Mouse (Mus musculus) forebrain, embryonic 12.5 days (tissue): Measurements from ENCODE around the gene Saysd1. TPM values are rescaled to one million over a fixed set of nuclear protein-coding genes. Genes with fewer than 3 reads are reported as not detected.
A peak's percentile ranks its signal among the peaks of the same experiment; 100 is the strongest.

ENCODE experiments used
- ATAC-seq: fragments of 200-750 bp; cut with Nextera tagmentation; 2 replicates; pipeline ENCODE4 v1.8.0; 2017; ENCODE audit warnings: moderate TSS enrichment; ENCODE audit not compliant: low FRiP score
- H3K27ac ChIP-seq: fragments of 300-500 bp; sonication (generic); 2 replicates; pipeline ENCODE4 v1.5.1; 2016; ENCODE audit warnings: mild to moderate bottlenecking
- H3K27me3 ChIP-seq: fragments of 300-500 bp; sonication (generic); 2 replicates; pipeline ENCODE4 v1.6.1; 2016; ENCODE audit warnings: mild to moderate bottlenecking
- H3K36me3 ChIP-seq: fragments of 300-500 bp; sonication (generic); replicated peaks from 2 replicates; pipeline ENCODE4 v1.6.1; 2016; ENCODE audit warnings: mild to moderate bottlenecking
- H3K4me1 ChIP-seq: fragments of 300-500 bp; sonication (generic); 2 replicates; pipeline ENCODE4 v1.6.1; 2016
- H3K4me2 ChIP-seq: fragments of 300-500 bp; sonication (generic); 2 replicates; pipeline ENCODE4 v1.6.1; 2016; ENCODE audit warnings: mild to moderate bottlenecking, moderate library complexity
- H3K4me3 ChIP-seq: fragments of 300-500 bp; sonication (generic); replicated peaks from 2 replicates; pipeline ENCODE4 v1.5.1; 2016; ENCODE audit warnings: mild to moderate bottlenecking
- H3K9ac ChIP-seq: fragments of 300-500 bp; sonication (generic); 2 replicates; pipeline ENCODE4 v1.6.1; 2016; ENCODE audit warnings: mild to moderate bottlenecking
- H3K9me3 ChIP-seq: fragments of 300-500 bp; sonication (generic); 2 replicates; pipeline ENCODE4 v1.6.1; 2016
- WGBS: fragments of 180-500 bp; shearing (Covaris S2); methylation state at CpG from one replicate; pipeline ENCODE4 v1.1.7; 2016; 5-methylcytosine and 5-hydroxymethylcytosine counted together
- polyA plus RNA-seq: library from polyadenylated mRNA; unstranded; fragments of >200 nt; fragmentation: Nextera tagmentation; extraction: Ambion mirVana; gene quantifications from 2 replicates; pipeline ENCODE4 v1.2.1, GENCODE M21; 2016

Gene Saysd1
- polyA plus RNA-seq, 1 experiment from 2014 or later: 11.0 TPM

DNA sequence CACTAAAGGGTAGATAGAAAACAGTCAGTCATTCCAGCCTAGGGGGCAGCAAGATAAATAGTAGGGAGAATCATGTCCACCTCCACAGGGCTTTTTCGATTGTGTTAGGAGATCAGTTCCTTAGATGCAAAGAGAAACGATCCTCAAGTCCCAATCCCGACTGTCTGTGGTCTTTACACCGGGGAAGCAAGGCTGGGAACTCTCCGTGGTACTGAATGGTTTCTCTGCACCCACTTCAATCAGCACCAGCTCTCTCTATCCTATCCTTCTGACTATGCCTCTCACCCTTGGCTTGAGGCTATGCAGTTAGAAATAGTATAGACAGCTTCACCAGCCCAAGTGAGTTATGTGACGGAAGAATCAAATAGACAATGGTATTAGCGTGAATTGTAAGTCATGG is 44.8 kb downstream of the Saysd1 start:
- WGBS: 21% methylated on average over 7 of the region's 7 CpGs
- peaks cover 3% of the 10 kb centered on the region for H3K27me3 ChIP-seq
- H3K4me2 ChIP-seq: no peak overlapping the region
- H3K27ac ChIP-seq: no peak overlapping the region
- no peak for ATAC-seq
- H3K4me3 ChIP-seq: no peak overlapping the region
- H3K9me3 ChIP-seq: no peaks in the 10 kb centered on the region
- no peaks in the 10 kb centered on the region for H3K4me1 ChIP-seq
- H3K9ac ChIP-seq: no peak overlapping the region
- no peaks in the 10 kb centered on the region for H3K36me3 ChIP-seq

GRCm38 (mm10) chr14:20084335-20084734 is 54.0 kb downstream of the Saysd1 start:
- Histone ChIP-seq H3K4me3 (no peak overlapping the region), H3K9me3 (no peaks in the 10 kb centered on the region), H3K27me3 (no peaks in the 10 kb centered on the region), H3K4me2 (no peak overlapping the region), H3K36me3 (no peaks in the 10 kb centered on the region), H3K27ac (no peak overlapping the region), H3K9ac (no peak overlapping the region), H3K4me1 (peaks cover 22% of the 10 kb centered on the region)
- ATAC-seq: no peak

DNA sequence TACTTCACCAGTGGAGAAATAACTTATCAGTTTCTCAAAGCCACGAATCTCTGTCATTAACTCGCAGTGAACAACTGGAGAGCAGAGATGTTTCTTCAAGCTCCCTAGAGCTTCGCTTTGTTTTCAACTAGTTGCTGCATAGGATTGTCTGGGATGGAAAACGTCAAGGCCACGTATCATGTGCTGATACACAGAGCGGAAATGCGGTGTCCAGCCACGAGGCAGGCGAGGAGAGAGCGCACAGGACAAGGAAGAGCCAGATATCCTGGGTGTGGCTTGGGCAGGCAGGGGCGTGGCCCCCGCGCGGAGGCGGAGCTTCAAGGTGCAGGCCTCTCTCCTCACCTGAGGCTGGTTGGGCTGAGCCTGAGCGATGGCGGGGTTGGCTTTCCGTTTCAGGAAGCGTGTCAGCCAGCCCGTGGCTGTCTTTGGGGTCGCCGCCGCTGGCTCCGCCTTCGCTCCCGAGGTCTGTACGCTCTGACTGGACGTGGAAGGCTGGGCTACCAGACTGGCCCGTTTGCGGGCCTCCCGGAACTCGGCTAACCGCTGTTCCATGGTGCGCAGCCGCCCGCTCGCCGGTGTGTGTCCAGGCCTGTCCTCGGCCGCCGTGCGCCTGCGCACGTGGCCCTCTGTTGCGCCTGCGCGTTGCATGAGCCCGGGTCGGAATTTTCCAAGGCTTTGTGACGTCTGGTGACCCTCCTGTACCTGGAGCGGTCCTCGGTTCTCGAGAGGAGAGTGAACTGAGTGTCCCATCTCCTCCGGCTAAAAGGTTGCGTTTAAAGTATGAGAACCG is 55.6 kb downstream of the Saysd1 start:
- peak overlapping the region; percentile 62 for H3K9ac ChIP-seq
- H3K4me1 ChIP-seq: peaks cover 22% of the 10 kb centered on the region
- H3K27me3 ChIP-seq: no peaks in the 10 kb centered on the region
- WGBS: 3% methylated on average over 56 of the region's 56 CpGs
- peak overlapping the region; percentile 55 for H3K4me3 ChIP-seq
- H3K4me2 ChIP-seq: peak overlapping the region; percentile 71
- H3K36me3 ChIP-seq: no peaks in the 10 kb centered on the region
- H3K9me3 ChIP-seq: no peaks in the 10 kb centered on the region
- peak; percentile 97 for ATAC-seq
- peak overlapping the region; percentile 96 for H3K27ac ChIP-seq

GRCm38 (mm10) chr14:20081937-20082533 is 56.3 kb downstream of the Saysd1 start:
- peak overlapping the region; percentile 62 for H3K9ac ChIP-seq
- H3K4me1 ChIP-seq: peaks cover 22% of the 10 kb centered on the region
- no peaks in the 10 kb centered on the region for H3K36me3 ChIP-seq
- H3K27me3 ChIP-seq: no peaks in the 10 kb centered on the region
- peak overlapping the region; percentile 71 for H3K4me2 ChIP-seq
- 75% methylated on average over 5 of the region's 5 CpGs for WGBS
- peak overlapping the region; percentile 96 for H3K27ac ChIP-seq
- no peak for ATAC-seq
- no peaks in the 10 kb centered on the region for H3K9me3 ChIP-seq
- H3K4me3 ChIP-seq: peak overlapping the region; percentile 55

DNA sequence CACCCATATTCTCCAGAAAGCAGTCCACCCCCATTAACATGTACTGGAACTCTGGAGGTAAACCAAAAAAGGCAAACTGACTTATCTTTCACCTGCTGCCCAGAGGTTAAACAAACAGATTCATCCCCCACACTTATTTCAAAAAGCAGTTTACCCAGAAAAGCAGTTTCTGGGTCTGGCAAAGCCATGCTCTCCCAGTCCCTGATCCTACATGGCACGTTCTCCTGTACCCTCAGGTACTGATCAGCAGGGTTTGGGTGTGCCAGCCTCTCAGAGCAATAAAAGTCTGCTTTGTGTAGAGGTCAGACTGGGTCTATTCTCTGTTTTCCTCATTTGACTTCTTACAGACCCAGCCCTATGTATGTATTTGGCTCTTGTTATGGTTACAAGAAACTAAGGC is 57.2 kb downstream of the Saysd1 start:
- H3K27me3 ChIP-seq: no peaks in the 10 kb centered on the region
- no peaks in the 10 kb centered on the region for H3K9me3 ChIP-seq
- peaks cover 22% of the 10 kb centered on the region for H3K4me1 ChIP-seq
- no peak overlapping the region for H3K9ac ChIP-seq
- WGBS: 91% methylated on average over 1 of the region's 1 CpGs
- no peaks in the 10 kb centered on the region for H3K36me3 ChIP-seq
- no peak overlapping the region for H3K4me2 ChIP-seq
- H3K4me3 ChIP-seq: no peak overlapping the region
- no peak overlapping the region for H3K27ac ChIP-seq
- ATAC-seq: no peak

GRCm38 (mm10) chr14:20077181-20077580 is 61.2 kb downstream of the Saysd1 start:
- 87% methylated on average over 6 of the region's 6 CpGs for WGBS
- H3K36me3 ChIP-seq: no peaks in the 10 kb centered on the region
- ATAC-seq: no peak

GRCm38 (mm10) chr14:20075544-20075943 is 62.8 kb downstream of the Saysd1 start:
- no peak overlapping the region for H3K4me3 ChIP-seq
- no peaks in the 10 kb centered on the region for H3K36me3 ChIP-seq
- no peak overlapping the region for H3K4me2 ChIP-seq
- no peak overlapping the region for H3K27ac ChIP-seq
- no peak for ATAC-seq
- H3K27me3 ChIP-seq: no peaks in the 10 kb centered on the region
- WGBS: 92% methylated on average over 7 of the region's 7 CpGs
- no peaks in the 10 kb centered on the region for H3K9me3 ChIP-seq
- H3K4me1 ChIP-seq: no peaks in the 10 kb centered on the region
- H3K9ac ChIP-seq: no peak overlapping the region

More at GRCm38 (mm10) chr14:20077181-20077580, 61.2 kb downstream of the Saysd1 start:
- no peak overlapping the region for H3K4me2 ChIP-seq
- H3K9ac ChIP-seq: no peak overlapping the region
- H3K27me3 ChIP-seq: no peaks in the 10 kb centered on the region
- peaks cover 11% of the 10 kb centered on the region for H3K4me1 ChIP-seq
- H3K9me3 ChIP-seq: no peaks in the 10 kb centered on the region
- H3K4me3 ChIP-seq: no peak overlapping the region
- H3K27ac ChIP-seq: no peak overlapping the region

DNA sequence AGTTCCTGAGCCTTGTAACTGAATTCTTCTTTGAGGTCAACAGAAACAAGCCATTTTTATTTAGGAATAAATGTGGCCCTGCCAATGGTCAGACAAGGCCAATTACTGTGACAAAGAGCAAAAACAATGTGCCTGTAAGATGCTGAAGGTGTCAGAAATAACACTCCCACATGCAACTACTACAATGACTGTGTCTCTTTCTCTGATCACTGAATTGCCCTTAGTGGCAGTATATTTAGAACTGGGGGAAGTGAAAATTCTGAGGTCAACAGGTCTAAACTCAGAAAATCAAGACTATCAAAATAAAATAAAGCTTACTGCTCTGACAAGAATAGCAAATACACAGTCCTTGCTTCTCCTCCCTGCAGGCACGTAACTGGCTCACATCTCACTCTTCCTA is 63.6 kb downstream of the Saysd1 start:
- H3K4me1 ChIP-seq: no peaks in the 10 kb centered on the region
- H3K4me3 ChIP-seq: no peak overlapping the region
- no peaks in the 10 kb centered on the region for H3K36me3 ChIP-seq
- 69% methylated on average over 1 of the region's 1 CpGs for WGBS
- ATAC-seq: no peak
- H3K9me3 ChIP-seq: no peaks in the 10 kb centered on the region
- H3K27me3 ChIP-seq: no peaks in the 10 kb centered on the region
- no peak overlapping the region for H3K9ac ChIP-seq
- no peak overlapping the region for H3K4me2 ChIP-seq
- no peak overlapping the region for H3K27ac ChIP-seq

- no peak overlapping the region for H3K27ac ChIP-seq
- no peak for ATAC-seq
- no peak overlapping the region for H3K4me2 ChIP-seq
- H3K4me3 ChIP-seq: no peak overlapping the region
- no peaks in the 10 kb centered on the region for H3K27me3 ChIP-seq
- no peaks in the 10 kb centered on the region for H3K36me3 ChIP-seq
- peaks cover 3% of the 10 kb centered on the region; the same call in 1 of the 2 replicates for H3K4me1 ChIP-seq
- no peaks in the 10 kb centered on the region for H3K9me3 ChIP-seq
- no peak overlapping the region for H3K9ac ChIP-seq
Observed at GRCm38 (mm10) chr14:20070629-20071028, 67.7 kb downstream of the Saysd1 start.

GRCm38 (mm10) chr14:20068365-20068764 is 70.0 kb downstream of the Saysd1 start:
- Histone ChIP-seq H3K36me3 (no peaks in the 10 kb centered on the region), H3K4me2 (no peak overlapping the region), H3K27me3 (no peaks in the 10 kb centered on the region), H3K27ac (no peak overlapping the region), H3K9me3 (no peaks in the 10 kb centered on the region), H3K9ac (no peak overlapping the region), H3K4me3 (no peak overlapping the region), H3K4me1 (peaks cover 3% of the 10 kb centered on the region; the same call in 1 of the 2 replicates)
- WGBS: 92% methylated on average over 2 of the region's 2 CpGs
- ATAC-seq: no peak

DNA sequence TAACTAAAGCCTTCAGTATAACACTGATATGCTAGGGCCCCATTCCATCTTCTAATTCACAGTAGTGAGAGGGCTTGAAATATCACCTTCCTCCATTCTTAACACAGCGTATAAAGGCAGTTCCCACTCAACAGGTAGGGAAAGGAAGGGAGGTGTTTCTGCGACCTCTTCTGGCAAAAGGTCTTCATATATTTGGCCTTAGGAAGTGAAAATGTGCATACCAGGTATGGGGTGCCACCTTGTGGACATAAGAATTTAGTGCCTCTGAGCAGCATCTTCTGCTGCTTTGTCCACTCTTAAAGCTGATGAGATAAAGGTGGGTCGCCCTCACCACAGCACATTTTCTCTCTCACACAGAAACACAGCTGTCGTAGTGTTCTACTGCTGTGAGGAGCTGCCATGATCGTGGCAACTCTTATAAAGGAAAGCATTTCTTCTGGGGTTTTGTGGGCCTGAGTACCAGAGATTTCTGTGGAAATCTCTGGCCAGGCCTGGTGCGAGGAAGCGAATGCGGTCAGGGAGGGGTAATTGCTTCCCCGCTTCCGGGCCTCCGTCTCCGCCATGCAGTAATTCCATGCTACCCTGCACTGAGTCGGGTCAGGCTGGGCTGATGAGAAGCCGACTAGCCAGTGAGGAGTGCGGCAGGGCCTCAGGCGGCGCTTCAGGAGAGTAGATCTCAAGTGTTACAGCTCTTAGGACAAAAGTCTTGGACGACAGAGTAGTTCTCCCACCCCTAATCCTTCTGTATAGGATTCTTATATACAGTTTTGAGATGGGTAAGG is 70.8 kb downstream of the Saysd1 start:
- WGBS: 43% methylated on average over 18 of the region's 18 CpGs
- Histone ChIP-seq H3K4me2 (no peak overlapping the region), H3K27me3 (no peaks in the 10 kb centered on the region), H3K4me1 (peaks cover 3% of the 10 kb centered on the region; the same call in 1 of the 2 replicates), H3K4me3 (no peak overlapping the region), H3K27ac (no peak overlapping the region), H3K36me3 (no peaks in the 10 kb centered on the region), H3K9ac (no peak overlapping the region), H3K9me3 (no peaks in the 10 kb centered on the region)
- ATAC-seq: peak; percentile 78

- Histone ChIP-seq H3K27me3 (no peaks in the 10 kb centered on the region), H3K36me3 (no peaks in the 10 kb centered on the region), H3K4me3 (no peak overlapping the region), H3K9me3 (no peaks in the 10 kb centered on the region), H3K4me1 (peaks cover 3% of the 10 kb centered on the region; the same call in 1 of the 2 replicates), H3K9ac (no peak overlapping the region), H3K27ac (no peak overlapping the region), H3K4me2 (no peak overlapping the region)
- no peak for ATAC-seq
Observed at GRCm38 (mm10) chr14:20064771-20065170, 73.6 kb downstream of the Saysd1 start.
